Mouse (Mus musculus) lung, postnatal 36 days (tissue): ENCODE results near the gene Mff.
A peak's percentile ranks its signal among the peaks of the same experiment; 100 is the strongest.

Source experiments
- DNase-seq: peaks from one replicate; pipeline ENCODE4 v3.0.0; 2022; ENCODE audit warnings: mixed read lengths

Mff gene

DNA sequence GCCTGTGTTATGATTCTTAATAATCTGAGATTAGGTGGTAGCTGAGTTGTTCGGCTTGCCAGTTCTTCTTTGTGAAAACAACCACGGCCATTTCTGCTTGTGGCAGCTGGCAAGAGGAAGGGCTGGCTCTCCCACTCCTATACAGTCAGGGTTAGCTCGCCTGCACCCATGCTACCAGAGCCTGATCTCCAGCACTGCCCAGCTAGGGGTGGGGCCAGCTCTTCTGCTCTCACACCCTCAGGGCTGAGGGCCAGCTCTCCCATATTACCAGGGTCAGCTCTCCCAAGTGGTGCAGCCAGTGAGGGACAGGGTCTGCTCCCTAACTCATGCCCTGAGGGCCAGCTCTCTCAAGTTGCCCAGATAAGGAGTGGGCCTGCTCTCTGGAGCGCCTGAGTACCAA, 47.7 kb downstream of the Mff start:
- DNase-seq, result no peak

DNA sequence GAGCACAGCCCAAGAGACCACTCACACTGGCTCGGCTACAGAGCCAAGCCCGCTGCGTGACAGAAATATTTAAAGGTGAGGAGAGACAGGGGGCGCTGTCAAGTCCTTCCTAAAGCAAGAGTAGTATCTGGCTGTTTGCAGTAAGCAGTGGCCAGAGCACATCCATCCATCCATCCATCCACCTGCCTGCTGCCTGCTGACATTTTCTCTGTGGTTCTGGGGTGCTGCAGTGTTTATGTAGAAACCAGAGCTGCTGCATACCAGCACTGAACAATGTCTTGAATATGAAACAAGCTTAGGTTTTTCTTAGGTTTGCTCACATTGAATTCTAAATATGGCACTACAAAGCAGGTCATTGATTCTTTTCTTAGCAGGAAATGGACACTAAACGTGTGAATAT, 48.5 kb downstream of the Mff start:
- DNase-seq, result no peak

DNA sequence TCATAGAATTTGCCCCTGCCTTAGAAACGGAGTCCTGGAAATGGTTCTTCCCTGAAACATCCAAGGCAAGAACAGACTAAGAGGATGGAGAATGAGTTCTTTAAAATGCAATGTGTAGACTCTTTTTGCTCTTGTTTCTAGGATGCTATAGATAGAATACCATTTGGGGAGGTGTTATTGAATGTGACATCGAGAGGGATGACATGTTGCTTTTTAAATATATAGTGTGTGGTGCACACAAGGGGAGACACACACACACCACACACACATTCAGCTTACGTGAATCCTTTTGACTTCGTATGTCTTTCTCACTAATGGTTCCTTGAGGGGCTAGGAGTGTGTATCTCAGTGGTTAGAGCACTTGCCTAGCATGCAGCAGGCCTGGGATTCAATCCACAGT, 50.6 kb downstream of the Mff start:
- DNase-seq, result no peak

DNA sequence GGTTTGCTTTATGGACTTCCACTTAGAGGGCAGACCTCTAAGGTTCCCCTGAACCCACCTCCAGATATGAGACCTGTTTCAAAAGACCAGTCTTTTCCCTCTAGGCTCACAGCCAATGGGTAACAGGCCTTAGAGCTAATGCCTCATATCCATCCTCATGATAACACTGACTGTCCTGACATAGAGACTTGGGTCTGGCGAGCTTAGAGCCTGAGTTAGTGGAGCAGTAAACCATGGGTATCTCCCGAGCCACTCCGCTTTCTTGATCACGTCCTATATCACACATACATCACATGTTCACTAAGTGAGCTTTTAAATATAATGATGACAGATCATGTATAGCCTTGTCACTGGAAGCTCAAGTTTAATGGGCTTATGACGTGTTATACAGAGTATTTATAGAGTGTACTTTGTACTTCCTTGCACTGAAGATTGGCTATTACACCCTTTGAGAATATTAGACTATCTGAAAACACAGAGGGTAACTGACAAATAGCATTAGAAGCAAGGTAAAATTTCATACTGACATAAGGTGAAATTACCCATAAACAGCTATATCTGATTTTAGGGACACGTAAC, 54.8 kb downstream of the Mff start:
- no peak for DNase-seq

DNA sequence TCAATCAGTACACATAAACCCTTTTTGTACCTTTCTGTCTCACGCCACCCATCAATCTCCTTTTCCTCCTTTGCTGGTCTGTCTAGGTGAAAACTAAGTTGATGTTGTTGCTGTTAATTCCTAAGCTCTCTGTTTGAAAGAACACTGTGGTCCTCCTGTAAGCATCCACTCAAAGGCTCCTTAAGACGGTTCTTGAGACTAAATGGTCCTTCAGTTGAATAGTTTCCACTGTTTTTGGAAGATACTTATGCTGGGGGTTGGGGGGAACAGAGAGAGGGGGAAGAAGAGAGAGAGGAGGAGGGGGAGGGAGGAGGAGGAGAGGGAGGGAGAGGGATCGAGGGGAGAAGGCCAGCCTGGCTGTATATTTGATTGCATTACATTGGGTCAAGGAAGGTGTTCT, 58.9 kb downstream of the Mff start:
- DNase-seq, result peak; percentile 83

DNA sequence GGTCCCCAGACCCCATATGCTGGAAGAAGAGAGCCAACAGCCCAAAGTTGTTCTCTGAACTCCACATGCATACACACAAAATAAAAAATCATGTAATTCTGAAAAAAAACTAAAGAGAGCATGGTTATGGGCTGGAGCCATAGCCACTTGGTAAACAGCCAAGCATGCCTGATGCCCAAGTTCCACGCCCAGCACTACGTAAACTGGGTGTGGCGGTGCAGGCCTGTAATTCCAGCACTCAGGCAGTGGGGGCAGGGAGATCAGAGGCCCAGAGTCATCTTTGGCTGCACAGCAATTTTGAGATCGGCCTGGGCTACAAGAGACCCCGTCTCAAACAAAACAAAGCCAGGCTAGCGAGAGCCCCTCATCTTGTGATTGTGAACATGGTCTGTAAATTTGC, 60.9 kb downstream of the Mff start:
- DNase-seq, result peak; percentile 89

DNA sequence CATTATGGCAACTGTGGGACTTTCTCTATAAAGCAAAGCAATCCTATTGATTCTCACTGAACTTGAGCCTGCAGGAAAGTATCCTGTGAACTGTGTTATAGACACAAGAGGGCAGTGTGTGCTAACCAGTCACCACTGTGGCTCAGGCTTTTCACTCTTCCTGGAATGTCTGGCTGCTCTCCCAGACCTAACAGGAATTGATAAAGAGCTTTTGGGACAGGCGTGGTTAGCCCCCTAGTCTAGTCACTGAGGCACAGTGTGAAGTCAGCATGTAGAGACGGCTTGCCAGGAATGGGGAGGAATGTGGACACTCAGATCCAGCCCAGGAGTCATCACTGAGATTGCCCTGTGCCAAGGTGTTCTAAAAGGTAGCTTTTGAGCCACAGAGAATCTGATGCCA, 62.7 kb downstream of the Mff start:
- DNase-seq, result peak; percentile 92

DNA sequence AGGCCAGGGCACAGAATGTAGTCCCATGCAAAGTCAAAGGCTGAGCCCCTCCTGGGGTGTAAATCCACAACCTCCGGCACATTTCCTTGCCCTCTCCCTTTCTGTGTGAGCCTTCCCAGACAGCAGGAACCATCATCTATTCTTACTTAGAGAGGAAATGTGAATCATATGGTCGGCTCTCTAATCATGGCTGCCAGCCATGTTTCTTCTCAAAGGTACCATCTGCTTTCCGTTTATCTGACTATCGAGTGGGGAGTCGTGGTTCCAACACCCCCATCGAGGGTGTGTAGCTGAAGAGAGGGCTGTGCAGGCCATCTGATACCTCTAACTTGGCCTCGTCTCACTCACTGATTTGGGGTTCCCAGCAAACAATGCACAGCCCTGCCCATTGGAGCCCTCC, 63.4 kb downstream of the Mff start:
- no peak for DNase-seq

DNA sequence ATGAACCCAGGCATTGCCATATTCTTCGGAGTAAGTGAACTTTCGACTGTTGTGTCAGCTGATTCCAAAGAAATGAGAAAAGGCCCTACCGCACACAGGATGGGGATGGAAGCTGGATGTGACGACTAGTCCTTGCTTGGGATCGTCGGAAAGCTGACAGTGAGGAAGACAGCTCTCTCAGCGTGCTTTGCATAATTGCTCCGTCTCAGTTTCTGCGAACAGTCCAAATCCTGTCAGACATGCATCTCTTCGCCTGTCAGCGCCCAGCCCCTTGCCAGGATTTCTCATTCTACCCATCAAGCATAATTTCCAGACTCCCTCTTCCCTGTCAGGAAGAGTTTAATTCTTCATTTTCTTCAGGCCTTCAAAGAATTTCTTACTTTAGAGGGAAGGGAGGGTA, 66.4 kb downstream of the Mff start:
- DNase-seq, result no peak

DNA sequence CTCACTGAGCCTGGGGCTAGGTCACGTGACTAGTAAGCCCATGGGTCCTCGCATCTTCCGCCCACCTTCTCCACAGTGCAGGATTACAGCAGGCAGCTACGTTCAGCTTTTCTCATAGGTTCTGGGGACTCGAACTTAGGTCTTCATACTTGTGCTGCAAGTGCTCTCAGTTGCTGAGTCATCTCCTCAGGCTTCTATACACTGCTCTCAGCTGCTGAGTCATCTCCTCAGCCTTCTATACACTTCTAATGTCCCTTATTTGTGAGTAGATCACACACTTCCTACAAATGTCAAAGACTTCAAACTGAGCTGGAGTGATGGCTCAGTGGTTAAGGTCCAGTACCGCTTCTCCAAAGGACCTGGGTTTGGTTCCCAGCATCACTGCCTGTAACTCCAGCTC, 67.5 kb downstream of the Mff start:
- no peak for DNase-seq

DNA sequence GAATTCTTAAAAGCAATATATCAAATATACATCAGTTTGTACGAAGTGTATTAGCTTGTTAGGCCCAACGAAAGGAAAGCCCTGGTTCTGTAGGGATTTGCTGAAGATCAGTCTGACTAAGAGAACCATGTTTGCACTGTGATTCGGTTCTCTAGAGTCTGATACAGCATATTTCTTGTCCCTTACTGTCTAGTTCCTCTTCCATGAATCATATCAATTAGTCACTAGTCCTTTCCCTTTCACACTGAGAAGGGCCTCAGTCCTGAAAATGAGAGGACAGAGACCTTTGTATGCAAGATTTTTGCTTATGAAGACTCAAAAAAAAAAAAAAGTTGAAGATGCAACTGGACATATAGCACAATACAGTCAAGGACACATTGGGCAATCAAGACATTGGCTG, 68.4 kb downstream of the Mff start:
- no peak for DNase-seq

DNA sequence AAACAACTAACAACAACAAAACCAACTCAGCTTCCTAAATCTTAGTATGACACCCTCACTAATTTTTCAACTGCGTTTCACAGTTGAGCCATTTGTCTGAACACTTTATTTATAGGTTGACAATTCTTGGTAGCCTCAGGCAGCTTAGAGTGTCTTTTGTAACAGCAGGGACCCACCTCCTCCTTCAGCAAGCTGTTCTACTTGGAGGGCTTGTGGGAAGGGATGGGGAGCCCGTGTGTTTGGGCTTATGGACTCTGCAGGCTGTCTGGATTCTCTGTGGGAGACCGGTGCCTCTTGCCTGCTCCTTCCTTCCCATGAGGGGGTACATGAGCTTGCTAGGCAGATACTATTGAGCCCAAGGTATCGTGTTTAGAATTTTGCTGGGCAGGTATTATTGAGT, 69.3 kb downstream of the Mff start:
- no peak for DNase-seq

DNA sequence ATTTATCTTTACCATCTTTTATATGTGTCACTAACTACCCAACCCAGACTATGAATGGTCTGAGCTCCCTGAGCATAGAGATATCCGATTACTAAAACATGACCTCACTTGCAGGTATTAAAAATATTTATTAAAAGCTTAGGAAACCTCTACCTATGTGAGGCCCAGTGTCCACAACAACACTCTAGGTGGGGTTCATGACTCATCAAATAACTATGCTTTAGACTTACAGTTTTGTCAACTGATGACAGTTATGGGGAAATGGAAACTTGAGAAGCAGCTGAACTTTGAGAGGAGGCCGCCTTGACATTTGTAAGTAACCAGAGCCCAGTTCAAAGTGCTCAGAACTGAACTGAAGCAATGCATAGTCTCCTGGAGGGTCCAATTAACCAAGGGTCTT, 70.5 kb downstream of the Mff start:
- DNase-seq, result no peak

DNA sequence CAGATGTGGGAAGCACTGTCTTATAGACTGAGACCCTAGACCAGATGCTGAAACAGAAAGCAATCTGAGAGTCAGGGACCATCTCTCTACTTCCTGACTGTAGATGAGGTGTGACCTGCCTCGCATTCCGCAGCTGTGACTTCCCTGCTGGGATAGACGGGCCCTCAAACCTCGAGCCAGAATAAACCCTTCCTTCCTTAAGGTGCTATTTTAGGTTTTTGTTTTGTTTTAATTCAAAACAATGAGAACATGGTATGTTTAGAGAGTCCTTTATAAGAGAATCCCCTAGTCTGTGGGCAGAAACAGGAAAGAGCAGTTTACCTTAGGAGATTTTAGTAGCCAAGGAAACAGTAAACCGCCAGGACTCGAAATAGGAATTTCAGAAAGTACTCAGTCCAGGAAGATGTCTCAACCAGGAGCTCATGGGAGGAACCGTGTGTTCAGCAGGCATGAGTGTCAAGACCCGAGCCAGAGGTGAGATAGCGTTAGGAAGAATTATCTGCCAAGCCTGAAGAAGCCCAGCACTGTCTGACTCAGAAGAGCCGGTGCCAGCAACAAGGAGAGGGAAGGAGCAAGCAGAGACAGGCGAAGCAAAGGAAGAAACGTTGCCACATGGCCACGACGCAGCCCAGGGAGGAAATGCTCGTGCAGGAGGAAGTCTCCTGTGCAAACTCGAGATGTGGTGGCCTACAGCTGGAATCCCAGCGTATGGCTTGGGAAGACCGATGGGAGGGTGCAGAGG, 71.2 kb downstream of the Mff start:
- peak; percentile 59 for DNase-seq

DNA sequence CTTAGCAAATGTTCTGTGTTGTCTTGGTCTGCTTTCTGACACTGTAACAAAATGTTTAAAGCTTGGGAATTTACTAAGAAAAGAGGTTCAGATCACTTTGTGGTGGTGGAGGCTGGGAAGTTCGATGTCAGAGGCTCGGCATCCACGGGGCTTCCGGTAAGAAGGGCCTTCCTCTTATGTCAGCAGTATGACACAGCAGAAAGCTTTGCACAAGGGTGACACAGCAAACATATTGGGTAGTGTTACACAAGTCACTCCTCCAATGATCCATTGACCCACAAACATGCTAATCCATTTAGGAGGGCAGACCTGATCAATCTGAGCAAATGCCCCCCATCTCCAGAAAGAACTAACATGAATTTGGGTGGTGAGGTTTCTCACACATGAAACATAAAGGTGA, 72.4 kb downstream of the Mff start:
- no peak for DNase-seq

DNA sequence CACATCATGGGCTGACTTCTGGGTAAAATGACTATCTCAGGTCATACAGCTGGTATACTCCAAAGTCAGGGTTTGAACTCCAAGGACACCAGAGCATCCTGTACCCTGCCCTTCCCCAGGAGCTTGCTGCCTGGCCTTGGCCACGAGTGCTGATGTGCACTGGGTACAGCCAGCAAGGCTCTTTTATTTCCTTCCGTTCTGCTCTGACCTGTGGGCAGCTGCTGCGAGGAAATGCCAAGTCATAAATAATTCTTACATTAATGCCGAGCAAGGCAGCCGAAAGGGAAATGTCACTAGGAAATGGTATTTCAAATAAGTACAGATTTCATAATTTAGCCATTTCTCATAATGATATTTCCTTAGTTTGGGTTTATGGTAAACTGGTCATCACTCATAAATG, 73.6 kb downstream of the Mff start:
- DNase-seq, result peak; percentile 54

DNA sequence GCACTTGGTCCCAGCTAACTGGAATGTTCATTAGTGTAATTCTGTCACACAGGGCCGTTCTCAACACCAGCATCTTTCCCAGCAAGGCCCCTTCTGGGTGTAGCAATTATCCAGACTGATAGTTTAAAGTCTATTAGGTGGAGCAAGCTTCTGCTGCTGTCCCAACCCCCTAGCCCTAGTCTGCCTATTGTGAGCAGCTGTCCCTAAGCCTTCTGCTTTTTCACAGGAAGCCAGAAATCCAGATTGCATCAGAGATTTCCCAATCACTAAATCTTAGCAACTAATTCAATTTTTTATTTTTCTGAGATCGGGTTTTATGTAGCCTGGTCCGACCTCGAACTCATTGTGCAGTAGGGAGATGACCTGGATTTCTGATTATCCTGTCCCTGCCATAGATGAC, 74.2 kb downstream of the Mff start:
- DNase-seq, result peak; percentile 57

DNA sequence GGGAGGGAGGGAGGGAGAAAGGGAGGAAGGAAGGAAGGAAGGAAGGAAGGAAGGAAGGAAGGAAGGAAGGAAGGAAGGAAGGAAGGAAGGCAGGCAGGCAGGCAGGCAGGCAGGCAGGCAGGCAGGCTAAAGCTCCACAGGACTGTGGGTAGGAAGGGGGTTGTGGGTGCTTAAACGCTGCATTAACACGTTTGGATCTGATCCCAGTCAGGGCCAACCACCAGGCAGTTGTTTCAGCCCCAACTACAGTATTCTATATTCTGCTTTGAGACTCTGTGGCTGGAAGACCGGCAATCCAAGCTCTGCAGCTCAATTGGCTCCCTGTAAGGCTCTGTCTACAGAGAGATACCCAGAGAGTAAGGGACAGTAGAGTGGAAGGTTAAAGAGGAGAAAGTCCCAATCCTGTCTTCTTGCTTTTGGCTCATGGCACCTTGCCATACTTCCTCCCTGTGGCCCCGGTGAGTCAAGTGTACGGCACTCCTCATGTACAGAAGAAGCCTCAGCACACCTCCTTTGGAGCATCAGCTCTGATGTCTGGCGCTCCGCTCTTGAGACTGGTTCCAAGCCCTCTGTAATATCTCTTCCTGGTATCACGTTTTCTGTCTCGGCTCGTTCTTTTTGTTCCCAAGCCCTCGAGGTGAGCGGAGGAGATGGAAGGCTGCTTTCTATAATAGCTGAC, 76.6 kb downstream of the Mff start:
- no peak for DNase-seq
